Mouse (Mus musculus) Patski (cell line): ENCODE measurements at regions not wholly inside any gene's neighbourhood (a gene's known extent, or its start where the extent isn't known, plus 50 kb on each side); places are given as distances from the start of the nearest gene placed in this dataset.

Experiments used
- ATAC-seq: fragments of 100-300 bp; one replicate; pipeline ENCODE4 v1.8.0; 2021
- CTCF ChIA-PET: fragments of 350-600 bp; sonication (Branson Sonifier 250); formaldehyde crosslinking; loops from one replicate; lab custom pipeline; 2022; ENCODE audit warnings: inconsistent platforms; lab: Charles Lee
- POLR2A ChIA-PET: fragments of 350-600 bp; sonication (Branson Sonifier 250); formaldehyde crosslinking; loops from one replicate; lab custom pipeline; 2022; ENCODE audit warnings: antibody characterized with exemption, inconsistent platforms; lab: Charles Lee
- DNase-seq: peaks from one replicate; pipeline ENCODE4 v3.0.0-alpha.2; 2011; ENCODE audit warnings: low read depth, low spot score
- H3K27me3 ChIP-seq: fragments of 371-371 bp; one replicate; pipeline ENCODE4 v1.5.1; 2021
- CTCF ChIP-seq: fragments of 100-300 bp; IDR thresholded peaks from one replicate; pipeline ENCODE4 v1.5.1; 2021
- in situ Hi-C: fragments of 300-500 bp; cut with MboI; formaldehyde crosslinking; loops from 3 replicates; pipeline ENCODE4 v1.11.1; 2018; ENCODE audit warnings: low pct_unique_long_range_greater_than_20kb, mixed read lengths

DNA sequence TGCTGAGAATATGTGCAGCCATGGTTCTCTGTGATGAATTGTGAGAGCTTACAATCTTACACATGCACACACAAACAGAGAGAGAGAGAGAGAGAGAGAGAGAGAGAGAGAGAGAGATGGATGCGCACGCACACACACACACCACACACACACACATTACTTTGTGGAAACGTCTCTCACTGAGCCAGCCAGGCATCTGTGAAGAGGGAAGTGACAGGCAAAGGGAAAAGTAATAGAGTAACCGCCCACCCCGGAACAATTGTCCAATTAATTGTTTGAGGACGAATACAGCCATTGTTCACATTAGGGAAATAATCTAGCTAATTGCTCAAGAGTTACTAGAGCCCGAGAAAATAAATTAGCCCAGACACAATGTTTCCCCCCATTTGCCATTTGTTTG is 140.7 kb upstream of the Noct start:
- in situ Hi-C loops = no loop called here
- DNase-seq (no peak), ATAC-seq (no peak)
- POLR2A ChIA-PET = no interaction called here
- TF ChIP-seq CTCF = no peak
- CTCF ChIA-PET = no interaction called here
- H3K27me3 ChIP-seq = no peaks in the 10 kb centered on the region

GRCm38 (mm10) chr3:51086441-51086849 is 137.8 kb upstream of the Noct start:
- POLR2A ChIA-PET = no interaction called here
- CTCF ChIA-PET = interaction anchor here (1.2 kb wide), 1 partner anchor 11 kb away, joined by 3 read pairs; no protein-coding TSS in a partner anchor
- TF ChIP-seq CTCF = no peak
- no peaks in the 10 kb centered on the region for H3K27me3 ChIP-seq
- no peak for DNase-seq
- ATAC-seq = no peak
- in situ Hi-C loops = no loop called here

DNA sequence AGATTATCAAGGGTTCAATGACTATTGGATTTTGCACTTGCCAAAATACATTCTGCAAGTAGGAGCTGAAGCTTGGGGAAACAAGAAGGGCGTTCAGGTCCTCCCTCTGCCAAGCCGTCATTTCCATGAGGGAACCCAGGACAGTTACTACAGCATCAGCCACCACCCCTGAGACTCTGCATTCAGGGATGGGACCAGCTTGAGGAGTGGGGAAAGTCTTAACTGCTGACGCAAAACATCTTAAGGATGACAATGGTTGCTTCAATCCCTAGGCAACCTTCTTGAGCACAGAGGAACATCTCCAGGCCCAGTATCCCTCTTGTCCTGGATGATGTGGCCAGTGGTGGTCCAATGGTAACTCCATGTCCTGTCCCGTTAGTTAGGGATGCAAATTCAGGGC is 137.2 kb upstream of the Noct start:
- in situ Hi-C loops = no loop called here
- no peak for TF ChIP-seq CTCF
- H3K27me3 ChIP-seq = no peaks in the 10 kb centered on the region
- ChIA-PET POLR2A (no interaction called here), CTCF (no interaction called here)
- DNase-seq (no peak), ATAC-seq (no peak)

- H3K27me3 ChIP-seq = no peaks in the 10 kb centered on the region
- TF ChIP-seq CTCF = no peak
- ATAC-seq (no peak), DNase-seq (no peak)
- in situ Hi-C loops = no loop called here
- ChIA-PET POLR2A (no interaction called here), CTCF (no interaction called here)
Measured at GRCm38 (mm10) chr3:51089036-51089669, 135.1 kb upstream of the Noct start.

DNA sequence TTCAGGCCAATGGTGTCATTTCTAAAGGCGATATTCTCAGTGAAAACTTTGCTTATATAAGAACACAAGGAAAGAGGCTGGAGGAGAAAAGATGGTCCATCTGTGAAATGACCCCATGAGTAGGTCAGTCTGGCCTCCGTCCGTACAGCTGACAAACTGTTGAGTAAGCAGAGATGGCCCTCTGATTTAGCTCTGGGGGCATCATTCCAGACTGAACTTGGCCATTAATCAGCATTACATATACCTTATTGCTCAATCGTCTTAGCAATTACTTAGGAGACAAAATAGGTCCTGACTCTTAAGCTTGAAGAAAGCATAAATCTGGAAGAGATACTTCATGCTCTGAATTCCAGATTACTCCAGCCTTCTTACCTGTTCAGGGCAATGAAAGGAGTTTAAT is 132.8 kb upstream of the Noct start:
- CTCF ChIA-PET = no interaction called here
- no peak for DNase-seq

GRCm38 (mm10) chr3:51092079-51093028 is 131.9 kb upstream of the Noct start:
- in situ Hi-C loops = no loop called here
- no peak for DNase-seq

More for the DNA sequence above, 132.8 kb upstream of the Noct start:
- POLR2A ChIA-PET = no interaction called here
- TF ChIP-seq CTCF = no peak
- no peak for ATAC-seq
- in situ Hi-C loops = no loop called here
- H3K27me3 ChIP-seq = no peaks in the 10 kb centered on the region

GRCm38 (mm10) chr3:51095847-51096447 is 128.3 kb upstream of the Noct start:
- ChIA-PET POLR2A (no interaction called here), CTCF (no interaction called here)
- TF ChIP-seq CTCF = no peak
- no peak for ATAC-seq
- DNase-seq = no peak
- no peaks in the 10 kb centered on the region for H3K27me3 ChIP-seq
- in situ Hi-C loops = no loop called here

More at GRCm38 (mm10) chr3:51092079-51093028, 131.9 kb upstream of the Noct start:
- ATAC-seq = peak; percentile 5
- ChIA-PET CTCF (no interaction called here), POLR2A (no interaction called here)
- H3K27me3 ChIP-seq = no peaks in the 10 kb centered on the region
- TF ChIP-seq CTCF = no peak

- ATAC-seq = no peak
- no peaks in the 10 kb centered on the region for H3K27me3 ChIP-seq
- ChIA-PET POLR2A (no interaction called here), CTCF (interaction anchor here (1.4 kb wide), 1 partner anchor 11 kb away, joined by 3 read pairs; no protein-coding TSS in a partner anchor)
- in situ Hi-C loops = no loop called here
- no peak for TF ChIP-seq CTCF
- no peak for DNase-seq
Measured at GRCm38 (mm10) chr3:51096545-51096944, 127.7 kb upstream of the Noct start.

DNA sequence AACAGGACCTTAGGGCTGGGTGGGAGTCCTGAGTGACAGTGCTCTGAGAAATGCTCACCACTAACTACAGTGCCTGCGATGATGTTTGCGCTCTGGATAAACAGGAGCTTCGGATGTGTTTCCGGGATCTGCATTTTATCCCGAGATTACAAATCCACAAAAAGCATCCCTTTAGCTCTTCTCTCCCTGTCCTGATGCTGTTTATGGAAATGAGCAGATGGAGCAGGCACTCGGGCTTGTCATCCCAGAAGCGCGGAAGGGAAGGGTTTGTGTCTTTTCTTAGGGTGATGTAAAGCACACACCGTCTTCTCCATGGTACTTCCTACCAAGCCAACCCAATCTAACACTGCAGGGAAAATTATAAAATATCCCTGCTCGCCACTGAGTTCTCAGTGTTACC is 126.9 kb upstream of the Noct start:
- ChIA-PET POLR2A (no interaction called here), CTCF (interaction anchor here (1.2 to 1.4 kb wide), 2 partner anchors 11 to 24 kb away, joined by 3 read pairs; no protein-coding TSS in a partner anchor)
- DNase-seq (no peak), ATAC-seq (no peak)
- no peak for TF ChIP-seq CTCF
- no peaks in the 10 kb centered on the region for H3K27me3 ChIP-seq
- in situ Hi-C loops = no loop called here

GRCm38 (mm10) chr3:51099966-51100365 is 124.3 kb upstream of the Noct start:
- POLR2A ChIA-PET = no interaction called here
- no peak for DNase-seq
- in situ Hi-C loops = loop anchor here (25.0 kb wide), 1 partner anchor 1013 kb away; no protein-coding TSS in a partner anchor
- CTCF ChIA-PET = interaction anchor here (1.8 kb wide), 1 partner anchor 31 kb away, joined by 3 read pairs; no protein-coding TSS in a partner anchor
- no peaks in the 10 kb centered on the region for H3K27me3 ChIP-seq
- no peak for TF ChIP-seq CTCF
- no peak for ATAC-seq
